Mouse (Mus musculus) forebrain, embryonic 12.5 days (tissue): Measurements from ENCODE around the gene Mrpl1. TPM values are rescaled to one million over a fixed set of nuclear protein-coding genes. Genes with fewer than 3 reads are reported as not detected.

Source experiments
- ATAC-seq: fragments of 200-750 bp; cut with Nextera tagmentation; 2 replicates; pipeline ENCODE4 v1.8.0; 2017; ENCODE audit warnings: moderate TSS enrichment; ENCODE audit not compliant: low FRiP score
- H3K27ac ChIP-seq: fragments of 300-500 bp; sonication (generic); 2 replicates; pipeline ENCODE4 v1.5.1; 2016; ENCODE audit warnings: mild to moderate bottlenecking
- H3K27me3 ChIP-seq: fragments of 300-500 bp; sonication (generic); 2 replicates; pipeline ENCODE4 v1.6.1; 2016; ENCODE audit warnings: mild to moderate bottlenecking
- H3K36me3 ChIP-seq: fragments of 300-500 bp; sonication (generic); replicated peaks from 2 replicates; pipeline ENCODE4 v1.6.1; 2016; ENCODE audit warnings: mild to moderate bottlenecking
- H3K4me1 ChIP-seq: fragments of 300-500 bp; sonication (generic); 2 replicates; pipeline ENCODE4 v1.6.1; 2016
- H3K4me2 ChIP-seq: fragments of 300-500 bp; sonication (generic); 2 replicates; pipeline ENCODE4 v1.6.1; 2016; ENCODE audit warnings: mild to moderate bottlenecking, moderate library complexity
- H3K4me3 ChIP-seq: fragments of 300-500 bp; sonication (generic); replicated peaks from 2 replicates; pipeline ENCODE4 v1.5.1; 2016; ENCODE audit warnings: mild to moderate bottlenecking
- H3K9ac ChIP-seq: fragments of 300-500 bp; sonication (generic); 2 replicates; pipeline ENCODE4 v1.6.1; 2016; ENCODE audit warnings: mild to moderate bottlenecking
- H3K9me3 ChIP-seq: fragments of 300-500 bp; sonication (generic); 2 replicates; pipeline ENCODE4 v1.6.1; 2016
- WGBS: fragments of 180-500 bp; shearing (Covaris S2); methylation state at CpG from one replicate; pipeline ENCODE4 v1.1.7; 2016; 5-methylcytosine and 5-hydroxymethylcytosine counted together
- polyA plus RNA-seq: library from polyadenylated mRNA; unstranded; fragments of >200 nt; fragmentation: Nextera tagmentation; extraction: Ambion mirVana; gene quantifications from 2 replicates; pipeline ENCODE4 v1.2.1, GENCODE M21; 2016

Gene Mrpl1
- polyA plus RNA-seq, 1 experiment from 2014 or later = 22.3 TPM

GRCm38 (mm10) chr5:96258210-96258609, 48.9 kb downstream of the Mrpl1 start:
- no peak overlapping the region for H3K27ac ChIP-seq
- WGBS = 93% methylated on average over 5 of the region's 5 CpGs
- no peak overlapping the region for H3K4me3 ChIP-seq
- 0 out of 2 replicates have a peak, but pooled peaks cover 3% of the 10 kb centered on the region for H3K36me3 ChIP-seq
- H3K9me3 ChIP-seq = no peaks in the 10 kb centered on the region
- no peaks in the 10 kb centered on the region for H3K4me1 ChIP-seq
- H3K9ac ChIP-seq = no peak overlapping the region
- no peak for ATAC-seq
- H3K27me3 ChIP-seq = no peaks in the 10 kb centered on the region
- no peak overlapping the region for H3K4me2 ChIP-seq

- Histone ChIP-seq H3K36me3 (peaks cover 18% of the 10 kb centered on the region; the same call in 1 of the 2 replicates), H3K27me3 (no peaks in the 10 kb centered on the region), H3K9me3 (no peaks in the 10 kb centered on the region), H3K4me1 (no peaks in the 10 kb centered on the region), H3K4me2 (no peak overlapping the region), H3K4me3 (no peak overlapping the region), H3K9ac (no peak overlapping the region), H3K27ac (no peak overlapping the region)
- peak; percentile 71 for ATAC-seq
- WGBS = 65% methylated on average over 3 of the region's 3 CpGs
Measured at GRCm38 (mm10) chr5:96267017-96267702, 57.9 kb downstream of the Mrpl1 start.

- no peaks in the 10 kb centered on the region for H3K27me3 ChIP-seq
- 94% methylated on average over 6 of the region's 6 CpGs for WGBS
Measured at GRCm38 (mm10) chr5:96271070-96271469, 61.8 kb downstream of the Mrpl1 start.

GRCm38 (mm10) chr5:96305786-96306185, 96.5 kb downstream of the Mrpl1 start:
- H3K27ac ChIP-seq = no peak overlapping the region
- no peak for ATAC-seq
- H3K4me3 ChIP-seq = no peak overlapping the region
- no peaks in the 10 kb centered on the region for H3K27me3 ChIP-seq
- no peak overlapping the region for H3K9ac ChIP-seq
- no peaks in the 10 kb centered on the region for H3K9me3 ChIP-seq
- 76% methylated on average over 8 of the region's 8 CpGs for WGBS
- H3K36me3 ChIP-seq = no peaks in the 10 kb centered on the region
- H3K4me1 ChIP-seq = peaks cover 9% of the 10 kb centered on the region; the same call in 1 of the 2 replicates
- no peak overlapping the region for H3K4me2 ChIP-seq

More at GRCm38 (mm10) chr5:96271070-96271469, 61.8 kb downstream of the Mrpl1 start:
- no peak for ATAC-seq
- Histone ChIP-seq H3K36me3 (0 out of 2 replicates have a peak, but pooled peaks cover under 1% of the 10 kb centered on the region), H3K4me2 (no peak overlapping the region), H3K27ac (no peak overlapping the region), H3K4me3 (no peak overlapping the region), H3K4me1 (no peaks in the 10 kb centered on the region), H3K9me3 (no peaks in the 10 kb centered on the region), H3K9ac (no peak overlapping the region)

- H3K36me3 ChIP-seq = no peaks in the 10 kb centered on the region
- H3K9me3 ChIP-seq = no peaks in the 10 kb centered on the region
- H3K4me2 ChIP-seq = no peak overlapping the region
- no peak overlapping the region for H3K9ac ChIP-seq
- H3K27me3 ChIP-seq = no peaks in the 10 kb centered on the region
- peaks cover 9% of the 10 kb centered on the region; the same call in 1 of the 2 replicates for H3K4me1 ChIP-seq
- H3K27ac ChIP-seq = no peak overlapping the region
- no peak for ATAC-seq
- WGBS = 77% methylated on average over 1 of the region's 1 CpGs
- H3K4me3 ChIP-seq = no peak overlapping the region
Measured at GRCm38 (mm10) chr5:96306271-96306670, 97.0 kb downstream of the Mrpl1 start.

DNA sequence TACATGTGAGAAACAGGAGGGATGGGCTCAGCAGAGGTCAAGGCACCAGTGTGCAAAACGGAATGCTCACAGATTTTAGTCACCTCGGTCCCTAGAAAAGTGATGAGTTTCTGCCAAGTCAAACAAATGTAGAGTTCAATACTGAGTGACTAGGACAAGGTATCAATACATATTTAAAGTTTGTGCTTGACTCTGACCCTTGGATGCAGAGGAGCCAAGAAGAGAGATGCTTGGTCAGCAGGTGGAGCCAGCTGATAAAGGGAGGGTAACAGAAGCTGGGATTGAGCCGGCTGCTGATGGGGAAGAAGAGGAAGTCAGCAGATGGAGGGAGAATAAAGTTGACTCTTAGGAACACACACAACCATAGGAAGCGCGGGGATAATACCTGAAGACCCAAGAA, 97.5 kb downstream of the Mrpl1 start:
- Histone ChIP-seq H3K27me3 (no peaks in the 10 kb centered on the region), H3K27ac (no peak overlapping the region), H3K36me3 (no peaks in the 10 kb centered on the region), H3K9ac (no peak overlapping the region), H3K4me2 (no peak overlapping the region), H3K9me3 (no peaks in the 10 kb centered on the region), H3K4me3 (no peak overlapping the region), H3K4me1 (peaks cover 9% of the 10 kb centered on the region; the same call in 1 of the 2 replicates)
- 80% methylated on average over 5 of the region's 5 CpGs for WGBS
- no peak for ATAC-seq

GRCm38 (mm10) chr5:96308086-96308485, 98.8 kb downstream of the Mrpl1 start:
- ATAC-seq = no peak
- H3K4me2 ChIP-seq = no peak overlapping the region
- peaks cover 9% of the 10 kb centered on the region; the same call in 1 of the 2 replicates for H3K4me1 ChIP-seq
- 91% methylated on average over 13 of the region's 13 CpGs for WGBS
- H3K36me3 ChIP-seq = no peaks in the 10 kb centered on the region
- no peaks in the 10 kb centered on the region for H3K9me3 ChIP-seq
- no peak overlapping the region for H3K4me3 ChIP-seq
- no peak overlapping the region for H3K9ac ChIP-seq
- no peak overlapping the region for H3K27ac ChIP-seq
- no peaks in the 10 kb centered on the region for H3K27me3 ChIP-seq

DNA sequence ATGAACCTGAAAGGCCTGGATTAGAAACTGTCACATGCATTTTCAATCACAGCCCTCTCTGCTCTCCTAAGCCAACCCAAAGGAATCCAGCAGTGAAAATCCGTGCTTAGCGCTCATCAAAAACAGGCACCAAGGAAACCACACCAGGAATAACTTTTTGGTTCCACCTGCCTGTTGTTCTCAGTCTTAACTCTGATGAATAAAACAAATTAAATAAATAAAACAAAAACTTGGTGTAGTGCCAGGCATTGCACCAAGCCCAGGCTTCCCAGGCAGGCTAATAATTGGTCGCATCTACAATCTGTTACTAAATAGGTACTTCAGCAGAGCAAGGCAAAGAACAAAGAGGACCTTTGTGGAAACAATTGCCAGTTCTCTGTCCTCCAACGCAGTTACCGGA, 99.4 kb downstream of the Mrpl1 start:
- Histone ChIP-seq H3K4me1 (peaks cover 9% of the 10 kb centered on the region; the same call in 1 of the 2 replicates), H3K9me3 (no peaks in the 10 kb centered on the region), H3K27ac (no peak overlapping the region), H3K27me3 (no peaks in the 10 kb centered on the region), H3K9ac (no peak overlapping the region), H3K4me2 (no peak overlapping the region), H3K36me3 (no peaks in the 10 kb centered on the region), H3K4me3 (no peak overlapping the region)
- ATAC-seq = no peak
- WGBS = 32% methylated on average over 5 of the region's 5 CpGs

- H3K36me3 ChIP-seq = no peaks in the 10 kb centered on the region
Measured at GRCm38 (mm10) chr5:96309566-96309965, 100.3 kb downstream of the Mrpl1 start.

DNA sequence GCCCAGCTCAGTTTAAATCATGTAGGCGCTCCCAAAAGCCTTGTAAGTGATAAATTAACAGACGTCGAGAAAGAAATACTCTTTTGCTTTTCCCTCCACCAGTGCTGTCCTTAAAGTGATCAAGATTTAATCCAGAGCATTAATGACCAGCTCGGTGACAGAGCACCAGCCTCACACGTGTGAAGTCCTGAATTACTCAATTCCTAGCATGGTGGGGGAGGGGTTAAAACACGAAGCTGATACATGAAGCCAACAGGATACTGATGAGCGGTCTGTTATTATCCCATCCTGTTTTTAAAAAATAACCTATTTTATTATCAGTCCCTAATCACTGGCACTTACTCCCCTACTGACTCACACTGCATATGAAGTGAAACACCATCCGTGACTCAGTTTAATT, 102.4 kb downstream of the Mrpl1 start:
- WGBS = 76% methylated on average over 8 of the region's 8 CpGs
- no peak overlapping the region for H3K27ac ChIP-seq
- ATAC-seq = no peak

More at GRCm38 (mm10) chr5:96309566-96309965, 100.3 kb downstream of the Mrpl1 start:
- Histone ChIP-seq H3K9me3 (no peaks in the 10 kb centered on the region), H3K4me3 (no peak overlapping the region), H3K4me1 (peaks cover 9% of the 10 kb centered on the region; the same call in 1 of the 2 replicates), H3K27ac (no peak overlapping the region), H3K4me2 (no peak overlapping the region), H3K27me3 (no peaks in the 10 kb centered on the region), H3K9ac (no peak overlapping the region)
- ATAC-seq = no peak
- WGBS = 94% methylated on average over 5 of the region's 5 CpGs

More for the DNA sequence above, 102.4 kb downstream of the Mrpl1 start:
- Histone ChIP-seq H3K27me3 (no peaks in the 10 kb centered on the region), H3K4me1 (peaks cover 9% of the 10 kb centered on the region; the same call in 1 of the 2 replicates), H3K4me2 (no peak overlapping the region), H3K4me3 (no peak overlapping the region), H3K9me3 (no peaks in the 10 kb centered on the region), H3K9ac (no peak overlapping the region), H3K36me3 (no peaks in the 10 kb centered on the region)

Other genes starting within 250 kb of the Mrpl1 start
- 13.8 and 16.6 TPM in 2 replicates for gene Cnot6l, start 45.3 kb upstream of the Mrpl1 start, polyA plus RNA-seq
- 8.5 and 10.8 TPM in 2 replicates for gene Fras1, start 164.5 kb downstream of the Mrpl1 start, polyA plus RNA-seq